15 mouse cellular contexts compared by ENCODE assay signal in the genomic region with DNA sequence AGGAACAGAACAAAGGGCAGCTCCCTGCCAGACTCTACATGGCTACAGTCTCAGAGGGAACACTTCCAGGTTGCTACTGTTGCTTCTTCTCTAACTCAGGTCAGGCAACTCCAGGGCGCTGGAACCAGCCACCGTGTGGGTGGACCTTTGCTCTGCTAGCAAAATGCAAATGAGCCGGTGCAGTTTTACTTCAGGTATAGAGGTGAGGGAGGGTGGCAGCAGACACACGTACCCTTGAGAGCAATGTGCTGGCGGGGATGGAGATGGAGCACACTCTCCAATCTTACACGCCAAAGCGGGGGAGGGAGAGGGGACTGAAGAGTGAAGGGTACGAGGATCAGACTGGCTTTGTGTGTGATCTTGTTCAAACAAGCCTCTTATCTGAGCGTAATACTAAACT.
DNase-seq lines count a peak whose midpoint lies in the region; ATAC-seq and TF ChIP-seq lines count a peak whose summit lies in the region.
"Had no signal": no experiment of that assay in that cellular context is flagged by ENCODE, and none has a peak within 500 bp of the region (broad histone marks: within the 10 kb centered on the region; RNA-seq: fewer than 3 reads in every experiment).

No protein-coding gene starts in this region.

- no peak for TF ChIP-seq CTCF in left cerebral cortex, adult 2 months (IDR thresholded peaks at IDR 0.05)

- H3K9me3 ChIP-seq in kidney, embryonic 14.5 days (ENCODE audit: control insufficient read depth, low read length), result no peaks in the 10 kb centered on the region
- H3K9me3 ChIP-seq in intestine, embryonic 15.5 days, result no peaks in the 10 kb centered on the region
- no peaks in the 10 kb centered on the region for H3K9me3 ChIP-seq in stomach, embryonic 16.5 days (replicated peaks; ENCODE audit: control insufficient read depth, low read length)
- H3K9me3 ChIP-seq in midbrain, embryonic 15.5 days, result no peaks in the 10 kb centered on the region
- H3K9me3 ChIP-seq: G1E; hindbrain, embryonic 13.5 days; limb, embryonic 12.5 days; midbrain, embryonic 12.5 days had no signal

- peak; percentile 71 for DNase-seq in kidney, adult 11 months
- peak; percentile 63 for DNase-seq in kidney, postnatal 14 days
- DNase-seq in left cerebral cortex, adult 2 months (ENCODE audit: extremely low spot score in 1 of 2, low spot score in 2 of 2), result no peak
- DNase-seq: cerebellum, adult 8-10 months; lung, postnatal 14 days; thymus, adult 2 months had no signal

- H3K27ac ChIP-seq in kidney, embryonic 14.5 days (ENCODE audit: low read depth, low read length), result no peak overlapping the region
- H3K27ac ChIP-seq in intestine, embryonic 15.5 days, result peak overlapping the region; percentile 90
- peak overlapping the region; percentile 24; the same call in 1 of the 2 replicates for H3K27ac ChIP-seq in stomach, embryonic 16.5 days (ENCODE audit: low read length)
- H3K27ac ChIP-seq in left cerebral cortex, adult 2 months, result no peak overlapping the region
- H3K27ac ChIP-seq in midbrain, embryonic 15.5 days, result no peak overlapping the region
- H3K27ac ChIP-seq: hindbrain, embryonic 13.5 days; limb, embryonic 12.5 days; midbrain, embryonic 12.5 days had no signal

- H3K9ac ChIP-seq in kidney, embryonic 14.5 days (ENCODE audit: low read depth, low read length), result no peak overlapping the region
- H3K9ac ChIP-seq in intestine, embryonic 15.5 days, result no peak overlapping the region
- no peak overlapping the region for H3K9ac ChIP-seq in stomach, embryonic 16.5 days (ENCODE audit: low read length)
- no peak overlapping the region for H3K9ac ChIP-seq in midbrain, embryonic 15.5 days
- H3K9ac ChIP-seq: hindbrain, embryonic 13.5 days; limb, embryonic 12.5 days; midbrain, embryonic 12.5 days had no signal

- no peak for ATAC-seq in kidney, embryonic 14.5 days (ENCODE audit: low FRiP score, low TSS enrichment)
- peak; percentile 90 for ATAC-seq in intestine, embryonic 15.5 days
- peak; percentile 43; the same call in 1 of the 2 replicates for ATAC-seq in stomach, embryonic 16.5 days (ENCODE audit: insufficient read depth, low FRiP score)
- no peak for ATAC-seq in megakaryocyte-erythroid progenitor cell, adult 5-6 weeks (replicated peaks; ENCODE audit: low FRiP score, low TSS enrichment, poor library complexity, severe bottlenecking)
- ATAC-seq in midbrain, embryonic 15.5 days (replicated peaks), result no peak

- H3K4me1 ChIP-seq in kidney, embryonic 14.5 days (ENCODE audit: control insufficient read depth, insufficient read depth, low read length), result no peaks in the 10 kb centered on the region
- peaks cover 19% of the 10 kb centered on the region for H3K4me1 ChIP-seq in intestine, embryonic 15.5 days (replicated peaks)
- peaks cover 17% of the 10 kb centered on the region for H3K4me1 ChIP-seq in stomach, embryonic 16.5 days (ENCODE audit: control insufficient read depth, insufficient read depth, low read length)
- H3K4me1 ChIP-seq in midbrain, embryonic 15.5 days, result peaks cover 7% of the 10 kb centered on the region; the same call in 1 of the 2 replicates

- H3K4me2 ChIP-seq in kidney, embryonic 14.5 days (replicated peaks; ENCODE audit: low read depth, low read length), result no peak overlapping the region
- peak overlapping the region; percentile 37 for H3K4me2 ChIP-seq in intestine, embryonic 15.5 days (replicated peaks)
- no peak overlapping the region for H3K4me2 ChIP-seq in stomach, embryonic 16.5 days (ENCODE audit: low read depth, low read length)
- no peak overlapping the region for H3K4me2 ChIP-seq in midbrain, embryonic 15.5 days
- H3K4me2 ChIP-seq: hindbrain, embryonic 13.5 days; limb, embryonic 12.5 days; midbrain, embryonic 12.5 days had no signal

- intact Hi-C loops in left cerebral cortex, adult 2 months (cut with DNase I), result no loop called here

- 25% methylated on average over 9 of the region's 9 CpGs for WGBS in kidney, embryonic 14.5 days
- WGBS in intestine, embryonic 15.5 days, result 34% methylated on average over 9 of the region's 9 CpGs
- WGBS in stomach, embryonic 16.5 days, result 39% methylated on average over 9 of the region's 9 CpGs
- WGBS in midbrain, embryonic 15.5 days, result 55% methylated on average over 9 of the region's 9 CpGs

- no peaks in the 10 kb centered on the region for H3K27me3 ChIP-seq in kidney, embryonic 14.5 days (ENCODE audit: control insufficient read depth, insufficient read depth, low read length)
- H3K27me3 ChIP-seq in intestine, embryonic 15.5 days (replicated peaks), result no peaks in the 10 kb centered on the region
- no peaks in the 10 kb centered on the region; the same call in 1 of the 2 replicates for H3K27me3 ChIP-seq in stomach, embryonic 16.5 days (ENCODE audit: control insufficient read depth, insufficient read depth, low read length)
- H3K27me3 ChIP-seq in midbrain, embryonic 15.5 days (replicated peaks), result no peaks in the 10 kb centered on the region
- H3K27me3 ChIP-seq: hindbrain, embryonic 13.5 days had no signal

- no peaks in the 10 kb centered on the region for H3K36me3 ChIP-seq in kidney, embryonic 14.5 days (ENCODE audit: control insufficient read depth, insufficient read depth, low read length)
- no peaks in the 10 kb centered on the region for H3K36me3 ChIP-seq in intestine, embryonic 15.5 days
- no peaks in the 10 kb centered on the region for H3K36me3 ChIP-seq in stomach, embryonic 16.5 days (ENCODE audit: control insufficient read depth, insufficient read depth, low read length)
- H3K36me3 ChIP-seq in midbrain, embryonic 15.5 days (replicated peaks), result no peaks in the 10 kb centered on the region
- H3K36me3 ChIP-seq: G1E; hindbrain, embryonic 13.5 days; limb, embryonic 12.5 days; midbrain, embryonic 12.5 days had no signal

- no peak overlapping the region for H3K4me3 ChIP-seq in kidney, embryonic 14.5 days (ENCODE audit: low read length)
- H3K4me3 ChIP-seq in intestine, embryonic 15.5 days (replicated peaks), result no peak overlapping the region
- H3K4me3 ChIP-seq in stomach, embryonic 16.5 days (replicated peaks; ENCODE audit: low read length), result no peak overlapping the region
- H3K4me3 ChIP-seq in left cerebral cortex, adult 2 months, result no peak overlapping the region
- no peak overlapping the region for H3K4me3 ChIP-seq in midbrain, embryonic 15.5 days
- H3K4me3 ChIP-seq: hindbrain, embryonic 13.5 days; limb, embryonic 12.5 days; midbrain, embryonic 12.5 days had no signal

Comparison
In these comparisons a context has a peak if more than half of its experiments do, and no peak if none do; other contexts are left out.
1. DNase-seq: peak in kidney, adult 11 months (single experiment) and kidney, postnatal 14 days (single experiment); none in left cerebral cortex, adult 2 months (0 of 2).
2. ATAC-seq: peak in intestine, embryonic 15.5 days (single experiment) and stomach, embryonic 16.5 days (single experiment); none in kidney, embryonic 14.5 days (single experiment), megakaryocyte-erythroid progenitor cell, adult 5-6 weeks (single experiment) and midbrain, embryonic 15.5 days (single experiment).
3. H3K27ac ChIP-seq: peak in intestine, embryonic 15.5 days (single experiment) and stomach, embryonic 16.5 days (single experiment); none in kidney, embryonic 14.5 days (single experiment), left cerebral cortex, adult 2 months (single experiment) and midbrain, embryonic 15.5 days (single experiment).